Mouse (Mus musculus): Measurements from ENCODE around the gene Vti1a. TPM values are rescaled to one million over a fixed set of nuclear protein-coding genes. Genes with fewer than 3 reads are reported as not detected.
A peak's percentile ranks its signal among the peaks of the same experiment; 100 is the strongest.

The Vti1a gene
- total RNA-seq, 2 experiments from 2014 or later, result 60.2 to 60.5 TPM

DNA sequence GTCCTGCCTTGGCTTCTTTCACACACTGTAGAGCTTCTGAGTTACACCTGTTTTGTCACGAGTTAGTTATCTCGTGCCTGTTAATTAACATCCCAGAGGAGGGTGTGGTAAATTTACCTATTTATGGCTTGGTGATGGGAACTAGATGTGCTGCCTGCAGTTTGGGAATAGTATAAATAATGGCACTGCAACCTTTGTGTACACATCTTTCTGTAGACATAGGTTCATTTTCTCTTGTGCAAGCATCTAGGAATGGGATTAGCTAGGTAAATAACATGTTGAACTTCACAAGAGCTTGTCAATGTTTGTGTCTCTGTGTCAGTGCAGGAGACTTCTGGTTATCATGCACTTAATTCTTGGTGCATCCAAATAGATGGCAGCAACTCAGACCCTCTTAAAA lies 204.1 kb downstream of the Vti1a start:
- no peak for DNase-seq (ENCODE audit: low spot score in 2 of 2)

DNA sequence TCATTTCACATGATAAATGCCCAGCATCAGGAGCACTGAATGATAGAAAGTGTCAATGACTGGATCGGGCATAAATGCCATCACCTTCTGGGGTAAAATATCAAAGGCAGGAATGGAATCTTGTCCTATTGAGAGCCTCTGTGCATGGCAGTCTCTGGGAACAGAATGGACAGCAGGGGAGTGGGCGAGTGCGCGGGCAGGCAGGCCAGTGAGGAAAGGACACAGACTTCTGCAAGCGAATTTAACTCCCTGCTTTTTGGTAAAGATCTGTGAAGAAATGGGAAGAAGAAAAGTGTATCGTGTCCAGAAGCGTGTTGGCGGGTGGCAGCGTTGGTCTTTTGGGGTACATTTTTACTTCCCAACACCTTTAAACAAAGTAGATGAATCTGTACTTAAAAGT lies 207.2 kb downstream of the Vti1a start:
- peak; percentile 50 to 64 for DNase-seq (ENCODE audit: low spot score in 2 of 2)

- no peak for DNase-seq (ENCODE audit: low spot score in 2 of 2)
Observed at GRCm38 (mm10) chr19:55524385-55524784, 208.3 kb downstream of the Vti1a start.

DNA sequence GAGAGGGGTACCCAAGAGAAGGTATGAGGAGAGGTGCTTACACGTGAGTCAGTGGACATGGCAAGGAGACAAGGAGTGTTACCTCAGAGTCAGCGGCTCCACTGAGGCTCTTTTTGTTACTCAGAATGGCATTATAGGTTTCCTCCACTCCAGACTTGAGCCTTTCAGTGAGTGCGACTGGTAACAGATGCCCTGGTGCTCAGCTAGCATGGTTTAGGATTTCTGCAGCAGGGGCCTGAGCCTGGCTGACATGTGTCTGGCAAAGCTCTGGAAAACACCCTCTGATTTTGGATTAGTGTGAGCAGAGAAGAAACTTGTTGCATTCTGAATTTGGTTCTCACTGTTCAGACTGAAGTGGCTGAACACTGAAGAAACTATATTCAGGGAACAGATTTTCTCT lies 209.0 kb downstream of the Vti1a start:
- DNase-seq (ENCODE audit: low spot score in 2 of 2), result peak in 1 of 2 experiments; percentile 46

DNA sequence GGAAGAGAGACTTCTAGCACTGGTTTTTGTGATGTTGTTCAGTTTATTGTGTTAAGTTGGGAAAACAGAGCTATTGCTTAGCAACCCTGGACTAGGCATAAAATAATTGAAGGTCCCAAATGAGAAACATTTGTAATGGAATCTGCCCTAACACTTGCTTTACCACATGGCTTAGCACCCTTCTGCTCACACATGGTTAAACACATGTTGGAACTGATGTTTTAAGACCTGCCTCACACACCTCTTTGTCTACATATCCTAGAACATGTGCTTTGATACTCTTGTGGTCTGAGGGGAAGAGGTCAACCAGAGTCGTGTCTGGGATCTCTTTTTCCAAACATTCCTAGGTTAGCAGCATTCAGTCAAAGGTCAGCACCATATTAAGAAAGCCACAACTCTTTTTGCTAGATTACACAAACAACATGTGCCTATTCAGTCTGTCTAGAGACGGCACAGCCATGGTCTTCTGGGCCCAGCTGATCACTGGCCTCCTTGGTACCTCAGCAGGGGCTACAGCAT lies 210.7 kb downstream of the Vti1a start:
- no peak for DNase-seq (ENCODE audit: low spot score in 2 of 2)

DNA sequence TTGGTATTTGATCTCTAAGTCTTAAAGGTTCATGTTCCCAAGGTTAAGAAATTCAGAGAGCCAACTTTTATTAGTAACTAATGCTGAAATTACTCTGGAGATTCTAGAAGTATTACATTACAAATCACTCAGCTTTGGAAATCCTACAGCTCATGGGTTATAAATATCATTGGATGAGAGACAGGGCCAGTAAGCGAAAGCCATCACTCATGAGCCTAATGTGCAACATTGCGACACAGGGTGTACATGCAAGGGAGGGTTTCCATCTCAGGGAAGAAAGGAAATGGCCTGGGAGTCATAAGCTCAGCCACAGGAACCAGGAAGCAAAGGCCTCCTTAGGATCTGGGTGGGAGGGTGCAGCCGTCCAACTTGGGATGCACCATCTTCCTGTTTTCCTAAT lies 213.9 kb downstream of the Vti1a start:
- no peak for DNase-seq (ENCODE audit: low spot score in 2 of 2)

- no peak for DNase-seq (ENCODE audit: low spot score in 2 of 2)
Observed at GRCm38 (mm10) chr19:55532681-55533080, 216.6 kb downstream of the Vti1a start.

- DNase-seq (ENCODE audit: low spot score in 2 of 2), result no peak
Observed at GRCm38 (mm10) chr19:55536273-55536937, 220.3 kb downstream of the Vti1a start.

- no peak for DNase-seq (ENCODE audit: low spot score in 2 of 2)
Observed at GRCm38 (mm10) chr19:55537691-55538090, 221.6 kb downstream of the Vti1a start.

DNA sequence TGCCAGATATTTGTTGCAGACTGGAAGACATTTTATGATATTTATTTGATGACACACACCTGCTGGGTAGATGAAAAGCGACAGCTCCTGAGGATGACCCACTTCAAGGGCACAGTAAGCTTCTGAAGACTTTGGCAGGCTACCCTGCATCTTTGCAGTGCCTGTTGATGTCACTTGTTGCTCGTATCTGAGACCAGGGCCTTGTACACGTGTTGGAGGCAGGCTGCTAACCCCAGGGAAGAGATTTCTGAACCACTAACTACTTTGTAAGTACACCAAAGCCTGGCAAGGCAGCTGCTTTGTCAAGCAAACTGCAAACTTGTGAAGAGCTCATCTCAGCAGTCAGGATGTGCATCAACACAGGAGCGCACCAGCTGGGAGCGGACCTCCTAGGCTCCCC lies 225.5 kb downstream of the Vti1a start:
- no peak for DNase-seq (ENCODE audit: low spot score in 2 of 2)

DNA sequence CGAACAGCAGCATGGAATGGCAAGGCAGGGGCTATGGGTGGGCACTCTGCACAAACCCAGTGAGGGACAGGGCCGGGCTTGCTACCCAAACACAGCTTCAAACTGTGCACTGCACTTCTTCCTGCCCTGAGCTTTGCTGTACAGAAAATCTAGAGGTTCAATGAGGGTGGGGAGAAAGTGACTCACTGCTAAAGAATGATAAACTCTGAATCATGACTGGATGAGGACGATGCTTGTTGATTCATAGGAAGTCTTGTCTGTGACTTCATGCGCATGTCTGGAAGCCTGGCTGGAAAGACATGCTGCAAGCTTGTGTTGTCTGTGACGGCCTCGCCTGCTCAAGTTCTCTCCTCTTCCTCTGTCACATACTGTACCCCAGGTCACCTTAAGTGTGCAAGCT lies 226.4 kb downstream of the Vti1a start:
- no peak for DNase-seq (ENCODE audit: low spot score in 2 of 2)

- DNase-seq (ENCODE audit: low spot score in 2 of 2), result no peak
Observed at GRCm38 (mm10) chr19:55543188-55543587, 227.1 kb downstream of the Vti1a start.

GRCm38 (mm10) chr19:55544498-55544897 lies 228.4 kb downstream of the Vti1a start:
- no peak for DNase-seq (ENCODE audit: low spot score in 2 of 2)

GRCm38 (mm10) chr19:55545529-55545928 lies 229.4 kb downstream of the Vti1a start:
- DNase-seq (ENCODE audit: low spot score in 2 of 2), result peak; percentile 28 to 84

GRCm38 (mm10) chr19:55546009-55546528 lies 230.0 kb downstream of the Vti1a start:
- no peak for DNase-seq (ENCODE audit: low spot score in 2 of 2)

DNA sequence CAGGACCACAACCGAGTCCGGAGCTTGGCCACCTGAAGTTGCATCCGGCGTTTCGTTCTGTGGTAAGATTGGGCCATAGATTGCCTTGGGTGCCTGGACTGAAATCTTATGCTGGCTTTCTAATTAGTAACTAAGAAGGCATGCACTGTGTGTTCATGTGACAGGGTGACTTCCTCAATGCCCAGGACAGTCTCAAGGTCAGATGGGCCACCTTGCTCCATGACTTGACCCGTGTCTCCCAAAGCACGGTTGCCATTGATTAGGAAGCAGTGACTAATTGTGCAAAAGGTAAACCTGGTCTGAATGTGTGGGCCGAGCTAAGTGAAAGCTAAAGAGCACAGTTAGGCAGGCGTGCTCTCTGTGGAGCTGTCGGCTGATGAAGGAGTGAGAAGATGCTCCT lies 232.1 kb downstream of the Vti1a start:
- DNase-seq (ENCODE audit: low spot score in 2 of 2), result no peak

DNA sequence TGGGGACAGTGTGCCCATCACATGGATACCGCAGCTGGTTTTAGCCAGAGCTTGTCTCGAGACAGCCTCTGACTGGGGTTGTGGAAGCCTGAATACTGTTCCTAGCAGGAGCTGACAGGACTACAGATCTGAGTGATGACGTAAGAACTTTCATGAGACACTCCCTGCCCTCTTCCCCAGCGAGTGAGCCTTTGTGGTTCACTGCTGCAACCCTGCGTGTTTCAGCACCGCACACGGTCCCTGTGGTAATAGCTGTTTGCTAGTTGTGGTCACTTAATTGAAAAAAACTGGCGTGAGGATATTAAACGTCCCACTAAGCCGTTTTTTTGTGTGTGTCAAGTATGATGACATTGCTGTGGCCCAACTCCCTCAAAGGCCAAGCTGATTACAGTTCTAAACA lies 232.6 kb downstream of the Vti1a start:
- no peak for DNase-seq (ENCODE audit: low spot score in 2 of 2)

GRCm38 (mm10) chr19:55550176-55550575 lies 234.1 kb downstream of the Vti1a start:
- no peak for DNase-seq (ENCODE audit: low spot score in 2 of 2)

DNA sequence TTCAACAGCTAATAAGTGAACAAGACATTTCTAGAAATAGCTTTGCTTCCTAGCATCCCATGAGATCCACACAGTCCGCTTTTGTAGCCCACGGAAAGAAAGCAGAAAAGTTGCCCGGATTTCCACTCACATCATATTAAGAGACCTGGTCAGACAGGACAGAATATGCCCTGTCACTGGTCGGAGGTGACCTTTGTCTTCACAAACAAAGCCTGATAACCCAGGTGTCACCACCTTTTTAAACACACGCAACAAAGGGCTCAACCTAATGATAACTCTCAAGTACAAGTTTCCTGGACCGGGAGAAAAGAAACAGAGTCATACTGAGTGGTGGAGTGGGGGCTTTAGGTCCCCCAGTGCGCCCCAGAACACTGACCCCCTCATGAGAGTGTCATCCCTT lies 236.2 kb downstream of the Vti1a start:
- no peak for DNase-seq (ENCODE audit: low spot score in 2 of 2)

GRCm38 (mm10) chr19:55552861-55553260 lies 236.8 kb downstream of the Vti1a start:
- no peak for DNase-seq (ENCODE audit: low spot score in 2 of 2)

GRCm38 (mm10) chr19:55554295-55554694 lies 238.2 kb downstream of the Vti1a start:
- DNase-seq (ENCODE audit: low spot score in 2 of 2), result no peak

GRCm38 (mm10) chr19:55554703-55555102 lies 238.6 kb downstream of the Vti1a start:
- no peak for DNase-seq (ENCODE audit: low spot score in 2 of 2)
